Mouse (Mus musculus) neural tube, embryonic 14.5 days (tissue): ENCODE data around the gene Hspa1l. TPM values are rescaled to one million over a fixed set of nuclear protein-coding genes. Genes with fewer than 3 reads are reported as not detected.
A peak's percentile ranks its signal among the peaks of the same experiment; 100 is the strongest.
"Not testable (repeated sequence)": the region's sequence is repeated elsewhere in the genome, so short reads cannot be mapped to it uniquely, and the experiment has no call there.

Experiments used
- ATAC-seq: fragments of 200-750 bp; cut with Nextera tagmentation; 2 replicates; pipeline ENCODE4 v1.8.0; 2017; ENCODE audit warnings: low read depth, mild to moderate bottlenecking, moderate TSS enrichment, moderate library complexity
- H3K27ac ChIP-seq: fragments of 300-500 bp; sonication (generic); 2 replicates; pipeline ENCODE4 v1.5.1; 2014; ENCODE audit warnings: low read depth, mild to moderate bottlenecking, control low read depth, low read length, moderate library complexity, mixed read lengths
- H3K27me3 ChIP-seq: fragments of 300-500 bp; sonication (generic); 2 replicates; pipeline ENCODE4 v1.6.1; 2014; ENCODE audit warnings: low read length; ENCODE audit not compliant: control insufficient read depth, insufficient read depth
- H3K36me3 ChIP-seq: fragments of 300-500 bp; sonication (generic); 2 replicates; pipeline ENCODE4 v1.6.1; 2014; ENCODE audit warnings: low read length, mixed read lengths; ENCODE audit not compliant: control insufficient read depth, insufficient read depth
- H3K4me1 ChIP-seq: fragments of 300-500 bp; sonication (generic); 2 replicates; pipeline ENCODE4 v1.6.1; 2014; ENCODE audit warnings: low read length; ENCODE audit not compliant: control insufficient read depth, insufficient read depth
- H3K4me2 ChIP-seq: fragments of 300-500 bp; sonication (generic); 2 replicates; pipeline ENCODE4 v1.6.1; 2014; ENCODE audit warnings: mild to moderate bottlenecking, low read depth, low read length, control low read depth
- H3K4me3 ChIP-seq: fragments of 300-500 bp; sonication (generic); 2 replicates; pipeline ENCODE4 v1.5.1; 2014; ENCODE audit warnings: low read depth, low read length, control low read depth, mixed read lengths
- H3K9ac ChIP-seq: fragments of 300-500 bp; sonication (generic); replicated peaks from 2 replicates; pipeline ENCODE4 v1.6.1; 2014; ENCODE audit warnings: low read depth, mild to moderate bottlenecking, control low read depth, low read length, mixed read lengths
- H3K9me3 ChIP-seq: fragments of 300-500 bp; sonication (generic); 2 replicates; pipeline ENCODE4 v1.6.1; 2016; ENCODE audit warnings: low read length; ENCODE audit not compliant: control insufficient read depth
- WGBS: fragments of 180-500 bp; shearing (Covaris S2); extraction: QIAGEN DNeasy Blood & Tissue Kit; methylation state at CpG from one replicate; pipeline ENCODE4 v1.1.7; 2014; 5-methylcytosine and 5-hydroxymethylcytosine counted together
- polyA plus RNA-seq: library from polyadenylated mRNA; unstranded; fragments of >200 nt; fragmentation: Nextera tagmentation; extraction: Ambion mirVana; gene quantifications from 2 replicates; pipeline ENCODE4 v1.2.1, GENCODE M21; 2014

Gene Hspa1l
- polyA plus RNA-seq, 1 experiment from 2014 or later, result 1.6 TPM

- Histone ChIP-seq H3K4me2 (no peak overlapping the region), H3K9me3 (no peaks in the 10 kb centered on the region), H3K9ac (no peak overlapping the region), H3K4me1 (peaks cover 13% of the 10 kb centered on the region; the same call in 1 of the 2 replicates), H3K27ac (no peak overlapping the region), H3K36me3 (no peaks in the 10 kb centered on the region), H3K27me3 (no peaks in the 10 kb centered on the region), H3K4me3 (no peak overlapping the region)
- ATAC-seq, result no peak
- WGBS, result 90% methylated on average over 27 of the region's 27 CpGs
Measured at GRCm38 (mm10) chr17:34978239-34978638, 5.7 kb downstream of the Hspa1l start.

- ATAC-seq, result no peak
- no peak overlapping the region for H3K27ac ChIP-seq
- H3K4me2 ChIP-seq, result no peak overlapping the region
- H3K36me3 ChIP-seq, result no peaks in the 10 kb centered on the region
- H3K9me3 ChIP-seq, result no peaks in the 10 kb centered on the region
- H3K4me3 ChIP-seq, result no peak overlapping the region
- H3K9ac ChIP-seq, result no peak overlapping the region
- H3K27me3 ChIP-seq, result no peaks in the 10 kb centered on the region
- WGBS, result 96% methylated on average over 4 of the region's 4 CpGs
- peaks cover 13% of the 10 kb centered on the region; the same call in 1 of the 2 replicates for H3K4me1 ChIP-seq
Measured at GRCm38 (mm10) chr17:34979631-34980030, 7.1 kb downstream of the Hspa1l start.

- Histone ChIP-seq H3K9me3 (no peaks in the 10 kb centered on the region), H3K4me3 (peak overlapping the region; percentile 80), H3K4me1 (peaks cover 13% of the 10 kb centered on the region; the same call in 1 of the 2 replicates), H3K9ac (no peak overlapping the region; the same call in 1 of the 2 replicates), H3K27me3 (no peaks in the 10 kb centered on the region), H3K27ac (no peak overlapping the region), H3K36me3 (no peaks in the 10 kb centered on the region), H3K4me2 (peak overlapping the region; percentile 97)
- 17% methylated on average over 2 of the region's 2 CpGs for WGBS
- no peak for ATAC-seq
Measured at GRCm38 (mm10) chr17:34980655-34981054, 8.2 kb downstream of the Hspa1l start.

GRCm38 (mm10) chr17:34981690-34982180 lies 9.2 kb downstream of the Hspa1l start, which contains the start of gene Lsm2:
TSS of gene Lsm2 (plus strand) at chr17:34981862.
- WGBS, result under 1% methylated on average over 58 of the region's 58 CpGs
- H3K4me2 ChIP-seq, result peak within 1 kb of the TSS; percentile 97
- H3K36me3 ChIP-seq, result peaks cover 8% of the 10 kb centered on the region
- H3K27ac ChIP-seq, result peak within 1 kb of the TSS; percentile 97
- no peaks in the 10 kb centered on the region for H3K27me3 ChIP-seq
- peaks cover 13% of the 10 kb centered on the region; the same call in 1 of the 2 replicates for H3K4me1 ChIP-seq
- H3K9ac ChIP-seq, result peak within 1 kb of the TSS; percentile 81
- H3K9me3 ChIP-seq, result no peaks in the 10 kb centered on the region
- peak within 1 kb of the TSS; percentile 80 for H3K4me3 ChIP-seq
- peak; percentile 95 for ATAC-seq

GRCm38 (mm10) chr17:34982328-34982727 lies 9.8 kb downstream of the Hspa1l start:
- no peaks in the 10 kb centered on the region for H3K27me3 ChIP-seq
- peak overlapping the region; percentile 97 for H3K4me2 ChIP-seq
- no peak for ATAC-seq
- no peaks in the 10 kb centered on the region for H3K9me3 ChIP-seq
- peaks cover 8% of the 10 kb centered on the region for H3K36me3 ChIP-seq
- WGBS, result under 1% methylated on average over 15 of the region's 15 CpGs
- H3K4me1 ChIP-seq, result peaks cover 13% of the 10 kb centered on the region; the same call in 1 of the 2 replicates
- peak overlapping the region; percentile 81 for H3K9ac ChIP-seq
- H3K27ac ChIP-seq, result peak overlapping the region; percentile 97; the same call in 1 of the 2 replicates
- peak overlapping the region; percentile 80 for H3K4me3 ChIP-seq

GRCm38 (mm10) chr17:34984218-34984617 lies 11.7 kb downstream of the Hspa1l start:
- no peaks in the 10 kb centered on the region for H3K27me3 ChIP-seq
- H3K4me2 ChIP-seq, result no peak overlapping the region
- WGBS, result 80% methylated on average over 2 of the region's 2 CpGs
- no peak overlapping the region for H3K4me3 ChIP-seq
- H3K27ac ChIP-seq, result no peak overlapping the region
- H3K36me3 ChIP-seq, result peaks cover 8% of the 10 kb centered on the region
- H3K9me3 ChIP-seq, result no peaks in the 10 kb centered on the region
- H3K4me1 ChIP-seq, result peaks cover 13% of the 10 kb centered on the region; the same call in 1 of the 2 replicates
- no peak for ATAC-seq
- no peak overlapping the region for H3K9ac ChIP-seq

- no peaks in the 10 kb centered on the region for H3K27me3 ChIP-seq
- no peak overlapping the region for H3K4me2 ChIP-seq
- H3K4me3 ChIP-seq, result no peak overlapping the region
- no peak for ATAC-seq
- no peak overlapping the region for H3K27ac ChIP-seq
- no peaks in the 10 kb centered on the region for H3K4me1 ChIP-seq
- H3K9me3 ChIP-seq, result no peaks in the 10 kb centered on the region
- no peaks in the 10 kb centered on the region for H3K36me3 ChIP-seq
- no peak overlapping the region for H3K9ac ChIP-seq
Measured at GRCm38 (mm10) chr17:34994751-34995150, 22.2 kb downstream of the Hspa1l start.

- not testable (repeated sequence) for ATAC-seq
- WGBS, result 95% methylated on average over 4 of the region's 4 CpGs
Measured at GRCm38 (mm10) chr17:34995192-34995591, 22.7 kb downstream of the Hspa1l start.

GRCm38 (mm10) chr17:34995927-34996326 lies 23.4 kb downstream of the Hspa1l start:
- WGBS, result 91% methylated on average over 4 of the region's 4 CpGs
- not testable (repeated sequence) for H3K36me3 ChIP-seq, H3K27me3 ChIP-seq, H3K4me2 ChIP-seq, H3K9me3 ChIP-seq, H3K4me1 ChIP-seq, H3K27ac ChIP-seq, ATAC-seq, H3K4me3 ChIP-seq, H3K9ac ChIP-seq

More at GRCm38 (mm10) chr17:34995192-34995591, 22.7 kb downstream of the Hspa1l start:
- H3K4me2 ChIP-seq, H3K9ac ChIP-seq, H3K4me3 ChIP-seq, H3K27ac ChIP-seq, H3K4me1 ChIP-seq, H3K36me3 ChIP-seq, H3K9me3 ChIP-seq, H3K27me3 ChIP-seq: not testable (repeated sequence)
